ENCODE assay signal across 21 mouse cellular contexts in the genomic region with DNA sequence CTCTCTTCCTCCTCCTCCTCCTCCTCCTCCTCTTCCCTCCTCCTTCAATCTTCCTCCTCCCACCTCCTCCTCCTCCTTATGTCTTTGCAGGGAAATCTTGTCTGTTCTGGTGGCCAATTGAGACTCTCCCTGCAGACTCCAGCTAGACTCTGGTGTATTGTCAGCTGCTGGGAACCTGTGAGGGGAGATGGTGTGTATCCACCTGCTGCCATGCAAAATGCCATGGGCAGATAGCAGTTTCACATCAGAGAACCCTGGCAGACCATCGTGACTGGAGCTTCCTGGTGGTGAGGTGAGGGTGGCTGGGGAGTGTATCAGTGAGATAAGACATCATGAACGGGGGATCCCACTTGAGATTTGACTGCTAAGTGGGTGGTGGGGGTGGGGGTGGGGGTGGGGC. TPM values are rescaled to one million over a fixed set of nuclear protein-coding genes. Genes with fewer than 3 reads are reported as not detected.
A peak's percentile ranks its signal among the peaks of the same experiment; 100 is the strongest.
DNase-seq lines count a peak whose midpoint lies in the region; ATAC-seq and TF ChIP-seq lines count a peak whose summit lies in the region.
"Had no signal": no experiment of that assay in that cellular context is flagged by ENCODE, and none has a peak within 500 bp of the region (broad histone marks: within the 10 kb centered on the region; RNA-seq: fewer than 3 reads in every experiment).

No protein-coding gene starts in this region.

- no peaks in the 10 kb centered on the region for H3K36me3 ChIP-seq in liver, embryonic 13.5 days
- no peaks in the 10 kb centered on the region for H3K36me3 ChIP-seq in liver, postnatal 0 days (replicated peaks; ENCODE audit: insufficient read depth, low read length)
- no peaks in the 10 kb centered on the region for H3K36me3 ChIP-seq in midbrain, embryonic 10.5 days
- no peaks in the 10 kb centered on the region for H3K36me3 ChIP-seq in midbrain, embryonic 16.5 days (ENCODE audit: control insufficient read depth, insufficient read depth, low read length)
- H3K36me3 ChIP-seq: forebrain, embryonic 10.5 days; heart, embryonic 10.5 days; heart, embryonic 13.5 days had no signal

- H3K4me2 ChIP-seq in liver, embryonic 13.5 days: no peak overlapping the region
- H3K4me2 ChIP-seq in liver, postnatal 0 days (ENCODE audit: low read depth, low read length): no peak overlapping the region
- H3K4me2 ChIP-seq in midbrain, embryonic 16.5 days (ENCODE audit: low read length): no peak overlapping the region
- H3K4me2 ChIP-seq: heart, embryonic 13.5 days; hindbrain, embryonic 14.5 days had no signal

- DNase-seq in cerebellum, adult 11-12 months: peak; percentile 46
- DNase-seq in cerebellum, postnatal 25 days: no peak
- no peak for DNase-seq in liver, embryonic 13.5 days
- DNase-seq in liver, postnatal 0 days: no peak
- DNase-seq in midbrain, embryonic 10.5 days (ENCODE audit: low spot score): no peak
- DNase-seq in yolk sac, embryonic 10.5 days (ENCODE audit: low spot score): no peak
- DNase-seq: adrenal gland, adult 2 months; forebrain, postnatal 0 days; gastrocnemius, postnatal 10 days; gastrocnemius, postnatal 36 days; heart, adult 2 months; heart, postnatal 14 days; heart, postnatal 4 days had no signal

- no peak overlapping the region for H3K27ac ChIP-seq in liver, embryonic 13.5 days
- H3K27ac ChIP-seq in liver, postnatal 0 days (ENCODE audit: low read depth): no peak overlapping the region
- H3K27ac ChIP-seq in midbrain, embryonic 10.5 days (replicated peaks): 0 out of 2 replicates have a peak overlapping the region, but pooled peaks have one; percentile 1
- H3K27ac ChIP-seq in midbrain, embryonic 16.5 days (ENCODE audit: low read length): no peak overlapping the region
- H3K27ac ChIP-seq: forebrain, embryonic 10.5 days; heart, adult 2 months; heart, embryonic 10.5 days; heart, embryonic 13.5 days; hindbrain, embryonic 14.5 days; hindbrain, postnatal 0 days had no signal

- no peaks in the 10 kb centered on the region for H3K9me3 ChIP-seq in liver, embryonic 13.5 days (replicated peaks)
- no peaks in the 10 kb centered on the region for H3K9me3 ChIP-seq in liver, postnatal 0 days (ENCODE audit: low read length)
- no peaks in the 10 kb centered on the region for H3K9me3 ChIP-seq in midbrain, embryonic 10.5 days (replicated peaks)
- H3K9me3 ChIP-seq in midbrain, embryonic 16.5 days (replicated peaks; ENCODE audit: control insufficient read depth, low read length, poor library complexity, severe bottlenecking): no peaks in the 10 kb centered on the region
- H3K9me3 ChIP-seq: forebrain, embryonic 10.5 days; heart, embryonic 10.5 days; heart, embryonic 13.5 days had no signal

- WGBS in liver, embryonic 13.5 days (ENCODE audit: insufficient replicate concordance): 9% methylated on average over 2 of the region's 2 CpGs
- 38% methylated on average over 2 of the region's 2 CpGs for WGBS in liver, postnatal 0 days (ENCODE audit: insufficient replicate concordance)
- WGBS in midbrain, embryonic 10.5 days: 79% methylated on average over 2 of the region's 2 CpGs
- 65% methylated on average over 2 of the region's 2 CpGs for WGBS in midbrain, embryonic 16.5 days

- H3K9ac ChIP-seq in liver, embryonic 13.5 days: no peak overlapping the region
- H3K9ac ChIP-seq in liver, postnatal 0 days (replicated peaks): no peak overlapping the region
- H3K9ac ChIP-seq in midbrain, embryonic 16.5 days (ENCODE audit: low read depth, low read length): no peak overlapping the region
- H3K9ac ChIP-seq: forebrain, postnatal 0 days; heart, embryonic 13.5 days; hindbrain, embryonic 14.5 days had no signal

- H3K4me1 ChIP-seq in liver, embryonic 13.5 days (replicated peaks): peaks cover 24% of the 10 kb centered on the region
- H3K4me1 ChIP-seq in liver, postnatal 0 days (ENCODE audit: insufficient read depth): peaks cover 28% of the 10 kb centered on the region
- peaks cover 21% of the 10 kb centered on the region for H3K4me1 ChIP-seq in midbrain, embryonic 10.5 days
- H3K4me1 ChIP-seq in midbrain, embryonic 16.5 days (ENCODE audit: control insufficient read depth, insufficient read depth, low read length): no peaks in the 10 kb centered on the region

- no peak overlapping the region for H3K4me3 ChIP-seq in liver, embryonic 13.5 days (replicated peaks)
- no peak overlapping the region for H3K4me3 ChIP-seq in liver, postnatal 0 days (ENCODE audit: low read depth, low read length)
- H3K4me3 ChIP-seq in midbrain, embryonic 10.5 days: no peak overlapping the region
- no peak overlapping the region for H3K4me3 ChIP-seq in midbrain, embryonic 16.5 days (ENCODE audit: low read depth, low read length)
- H3K4me3 ChIP-seq: forebrain, embryonic 10.5 days; heart, adult 2 months; heart, embryonic 10.5 days; heart, embryonic 13.5 days had no signal

- no peak for TF ChIP-seq EP300 in liver, postnatal 0 days (IDR thresholded peaks at IDR 0.05; ENCODE audit: low read depth)

- peak; percentile 39; the same call in 1 of the 2 replicates for ATAC-seq in liver, embryonic 13.5 days (ENCODE audit: low read depth)
- no peak for ATAC-seq in liver, postnatal 0 days
- no peak for ATAC-seq in midbrain, embryonic 16.5 days
- peak; percentile 54 for ATAC-seq in megakaryocyte-erythroid progenitor cell, adult 5-6 weeks (replicated peaks; ENCODE audit: low FRiP score, low TSS enrichment, poor library complexity, severe bottlenecking)
- ATAC-seq: forebrain, embryonic 14.5 days; forebrain, postnatal 0 days had no signal

- TF ChIP-seq CTCF in liver, postnatal 0 days (IDR thresholded peaks at IDR 0.05; ENCODE audit: low read depth): no peak

- no peaks in the 10 kb centered on the region for H3K27me3 ChIP-seq in liver, embryonic 13.5 days
- H3K27me3 ChIP-seq in liver, postnatal 0 days (ENCODE audit: insufficient read depth, low read length): no peaks in the 10 kb centered on the region
- peaks cover 47% of the 10 kb centered on the region for H3K27me3 ChIP-seq in midbrain, embryonic 10.5 days (ENCODE audit: low read depth, poor library complexity, severe bottlenecking)
- peaks cover 17% of the 10 kb centered on the region for H3K27me3 ChIP-seq in midbrain, embryonic 16.5 days (ENCODE audit: control insufficient read depth, insufficient read depth, low read depth, low read length)

RNA-seq across cellular contexts. Expression of gene Gadd45g, which starts 12.0 kb away (rescaled TPM):
- 19.5 and 20.8 TPM in 2 replicates for polyA plus RNA-seq in liver, embryonic 13.5 days (2015; fragmentation: Nextera tagmentation; extraction: Ambion mirVana)
- 16.3 and 20.6 TPM in 2 replicates for polyA plus RNA-seq in liver, postnatal 0 days (2015; fragmentation: Nextera tagmentation; extraction: Ambion mirVana)
- 192 and 243 TPM in 2 replicates for polyA plus RNA-seq in midbrain, embryonic 10.5 days (2016; fragmentation: Nextera tagmentation; extraction: Ambion mirVana)
- polyA plus RNA-seq in midbrain, embryonic 16.5 days (2015; fragmentation: Nextera tagmentation; extraction: Ambion mirVana): 44.2 and 45.5 TPM in 2 replicates
- 3.4 and 6.4 TPM in 2 replicates for total RNA-seq in megakaryocyte-erythroid progenitor cell, adult 5-6 weeks (2014; fragmentation: Nextera tagmentation)
- total RNA-seq in megakaryocyte-erythroid progenitor cell, adult 5-6 weeks (2017): 11.5 and 12.9 TPM in 2 replicates

RNA-seq across cellular contexts. Expression of gene Sema4d, which starts 41.0 kb away (rescaled TPM):
- 6.0 and 7.6 TPM in 2 replicates for polyA plus RNA-seq in liver, embryonic 13.5 days (2015; fragmentation: Nextera tagmentation; extraction: Ambion mirVana)
- polyA plus RNA-seq in liver, postnatal 0 days (2015; fragmentation: Nextera tagmentation; extraction: Ambion mirVana): 2.9 and 3.9 TPM in 2 replicates
- 5.6 and 5.9 TPM in 2 replicates for polyA plus RNA-seq in midbrain, embryonic 10.5 days (2016; fragmentation: Nextera tagmentation; extraction: Ambion mirVana)
- 15.4 and 16.7 TPM in 2 replicates for polyA plus RNA-seq in midbrain, embryonic 16.5 days (2015; fragmentation: Nextera tagmentation; extraction: Ambion mirVana)
- total RNA-seq in megakaryocyte-erythroid progenitor cell, adult 5-6 weeks (2014; fragmentation: Nextera tagmentation): 38.5 and 38.8 TPM in 2 replicates
- total RNA-seq in megakaryocyte-erythroid progenitor cell, adult 5-6 weeks (2017): 16.0 and 18.0 TPM in 2 replicates

Comparison
In these comparisons a context has a peak if more than half of its experiments do, and no peak if none do; other contexts are left out.
1. ATAC-seq: peak in liver, embryonic 13.5 days (single experiment) and megakaryocyte-erythroid progenitor cell, adult 5-6 weeks (single experiment); none in liver, postnatal 0 days (single experiment) and midbrain, embryonic 16.5 days (single experiment).